Mouse (Mus musculus) spleen, postnatal 10 days (tissue): Measurements from ENCODE around the gene Psma7.

Experiments used
- DNase-seq, 2 experiments: peaks; one replicate each; pipeline ENCODE4 v3.0.0; 2021 to 2022; ENCODE audit warnings: low spot score in 2 of 2

Gene Psma7

DNA sequence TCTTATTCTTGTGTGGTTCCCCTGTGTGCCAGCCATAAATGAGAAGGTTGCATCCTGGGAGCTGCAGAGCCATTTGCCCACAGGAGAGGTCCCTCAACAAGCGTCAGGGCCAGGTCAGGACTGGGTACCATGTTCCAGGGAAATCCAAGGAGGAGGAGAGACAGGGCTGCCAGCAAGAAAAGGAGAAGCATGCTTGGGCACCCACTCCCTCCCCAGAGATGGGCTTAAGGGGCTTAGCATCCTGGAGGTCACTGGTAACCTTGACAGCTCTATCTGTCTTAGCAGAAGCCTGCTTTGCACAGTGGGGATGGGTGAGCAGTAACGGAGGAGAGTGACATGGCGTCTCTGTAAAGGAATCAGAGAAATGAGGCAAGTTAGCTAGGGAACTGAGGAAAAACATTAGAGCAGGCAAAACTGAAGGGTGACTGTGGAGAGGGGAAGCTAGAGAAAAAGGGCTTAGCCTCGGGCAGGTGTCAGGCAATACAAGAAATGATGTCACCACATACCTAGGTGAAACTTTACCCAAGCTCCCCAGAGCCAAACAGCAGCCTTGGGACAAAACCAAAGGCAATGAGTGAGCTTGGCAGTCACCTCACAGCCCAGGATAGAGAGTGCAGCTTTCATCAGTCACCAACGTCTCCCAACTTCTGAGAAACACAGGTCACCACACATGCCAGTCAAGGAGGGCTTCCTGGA is 36.4 kb downstream of the Psma7 start:
- no peak for DNase-seq

DNA sequence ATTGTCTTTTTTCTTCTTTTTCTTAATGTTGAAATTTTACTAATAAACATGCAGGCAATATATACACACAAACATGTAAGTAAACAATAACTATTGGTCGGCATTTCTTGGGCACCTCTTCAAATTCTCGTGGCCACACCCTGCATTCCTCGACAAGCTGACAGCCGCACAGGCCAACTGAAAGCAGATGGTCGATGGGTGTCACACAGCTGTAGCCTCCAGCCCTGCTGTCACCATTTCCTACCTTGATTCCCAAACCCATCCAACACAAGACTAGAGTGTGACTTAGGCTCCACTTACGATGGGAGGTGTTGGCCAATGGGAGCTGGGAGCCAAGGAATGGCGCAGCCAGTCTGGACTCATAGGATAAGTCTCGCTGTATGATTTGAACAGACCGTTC is 40.6 kb downstream of the Psma7 start:
- no peak for DNase-seq

DNA sequence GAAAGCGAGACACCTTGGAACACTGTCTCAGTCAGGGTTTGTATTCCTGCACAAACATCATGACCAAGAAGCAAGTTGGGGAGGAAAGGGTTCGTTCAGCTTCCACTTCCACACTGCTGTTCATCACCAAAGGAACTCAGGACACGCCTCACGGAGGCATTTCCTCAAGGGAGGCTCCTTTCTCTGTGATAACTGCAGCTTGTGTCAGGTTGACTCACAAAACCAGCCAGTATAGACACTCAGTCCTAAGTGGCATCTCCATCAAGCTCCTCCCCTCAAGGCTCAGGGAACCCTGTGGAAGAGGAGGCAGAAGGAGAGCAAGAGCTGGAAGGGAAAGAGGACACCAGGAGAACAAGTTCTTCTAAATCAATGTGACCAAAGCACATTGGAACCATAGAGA is 43.8 kb downstream of the Psma7 start:
- DNase-seq: no peak

DNA sequence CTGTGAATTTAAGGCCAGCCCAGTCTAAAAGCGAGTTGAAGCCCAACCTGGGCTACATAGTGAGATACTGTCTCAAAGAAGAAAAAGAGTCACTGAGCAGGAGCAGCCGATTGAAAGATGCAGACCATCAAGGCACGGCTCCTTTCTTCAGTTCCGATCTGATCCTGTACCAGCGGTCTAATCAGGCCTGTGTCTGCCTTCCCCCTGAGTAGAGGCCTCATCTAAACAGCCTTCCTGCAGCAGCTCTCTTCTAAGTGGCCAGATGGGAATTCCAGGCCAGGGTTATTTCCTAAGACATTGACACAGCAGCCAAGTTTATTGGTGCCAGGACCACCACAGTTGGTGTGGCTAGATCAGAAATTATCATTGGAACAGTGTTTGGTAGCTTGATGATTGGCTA is 49.2 kb downstream of the Psma7 start:
- DNase-seq: no peak

DNA sequence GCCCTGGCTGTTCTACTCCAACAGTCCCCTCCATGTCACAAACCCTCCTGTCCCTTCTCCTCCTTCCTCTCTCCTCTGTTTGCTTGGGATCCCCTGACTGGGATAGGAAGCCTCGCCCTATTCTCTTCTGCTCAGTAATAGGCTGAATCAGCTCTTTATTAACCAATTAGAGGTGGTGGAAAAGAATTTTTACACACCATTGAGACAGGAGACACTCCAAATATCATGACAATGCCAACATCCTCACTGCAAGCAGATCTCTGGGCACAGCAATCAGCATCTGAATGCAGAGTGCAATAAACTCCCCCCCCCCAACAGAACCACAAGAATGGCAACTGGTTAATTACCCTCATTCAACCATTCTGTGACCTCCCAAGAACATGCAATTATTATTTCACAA is 53.1 kb downstream of the Psma7 start:
- no peak for DNase-seq

DNA sequence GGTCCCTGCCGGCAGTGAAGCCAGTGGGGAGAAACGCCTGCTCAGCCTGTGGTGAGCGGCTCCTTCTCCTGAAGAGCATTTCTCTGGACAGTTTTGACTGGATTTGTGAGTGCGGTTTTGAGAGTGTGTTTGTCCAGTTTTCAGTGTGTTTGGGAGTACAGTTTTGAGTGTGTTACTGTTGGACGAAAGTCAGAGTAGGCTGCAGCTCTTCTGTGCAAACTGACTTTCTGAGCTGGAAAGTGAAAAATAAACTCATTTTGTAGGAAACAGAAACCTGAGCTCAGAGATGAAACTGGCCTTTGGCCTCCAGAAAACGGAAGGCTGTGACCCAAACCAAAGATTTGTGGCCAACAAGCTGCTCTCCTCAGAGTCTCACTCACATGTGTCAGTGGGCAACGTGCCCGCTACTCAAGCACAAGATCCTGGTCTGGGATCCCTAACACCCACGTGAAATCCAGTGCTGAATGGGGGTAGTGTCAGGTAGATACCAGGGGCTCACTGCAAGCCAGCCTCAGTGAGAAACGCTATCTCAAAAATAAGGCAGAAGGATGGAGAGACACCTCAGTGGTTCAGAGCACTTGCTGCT is 55.7 kb downstream of the Psma7 start:
- DNase-seq: no peak
